Comparison of ENCODE assay signal across 9 mouse cellular contexts in the genomic region with DNA sequence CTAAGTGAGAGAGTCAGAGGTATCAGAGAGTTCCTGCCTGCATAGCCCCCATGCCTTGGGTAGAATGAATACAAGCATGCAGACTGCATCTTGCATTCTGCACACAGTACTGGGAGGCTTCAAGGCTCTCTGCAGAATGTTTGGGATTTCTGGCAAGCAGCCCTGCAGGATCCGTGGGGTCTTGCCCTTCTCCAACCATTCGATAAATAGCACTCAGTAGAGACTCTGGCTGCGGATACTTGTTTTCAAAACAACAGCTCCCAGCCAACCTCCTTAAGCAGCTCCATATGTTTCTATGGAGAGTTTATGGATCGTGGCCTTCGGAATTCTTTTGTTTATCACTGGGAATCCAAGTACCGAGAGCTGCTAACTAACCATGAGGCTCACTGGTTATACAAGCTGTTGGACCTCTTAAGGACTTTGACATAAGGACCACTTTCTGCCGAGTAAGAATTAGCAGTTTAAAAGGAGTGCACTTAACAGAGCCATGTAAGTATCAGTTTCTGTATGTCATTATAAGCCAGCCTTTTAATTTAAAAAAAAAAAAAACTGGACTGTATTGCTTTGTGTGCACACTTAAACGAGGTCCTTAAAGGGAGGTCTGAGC.
DNase-seq lines count a peak whose midpoint lies in the region; ATAC-seq and TF ChIP-seq lines count a peak whose summit lies in the region.
"Had no signal": no experiment of that assay in that cellular context is flagged by ENCODE, and none has a peak within 500 bp of the region (broad histone marks: within the 10 kb centered on the region; RNA-seq: fewer than 3 reads in every experiment).

No protein-coding gene starts in this region.

- peak overlapping the region; percentile 45 for H3K27ac ChIP-seq in lung, embryonic 15.5 days
- no peak overlapping the region for H3K27ac ChIP-seq in forebrain, embryonic 14.5 days (ENCODE audit: low read depth, low read length)
- H3K27ac ChIP-seq in kidney, postnatal 0 days = no peak overlapping the region
- H3K27ac ChIP-seq in heart, embryonic 10.5 days = no peak overlapping the region

- no peak overlapping the region for H3K9ac ChIP-seq in lung, embryonic 15.5 days
- no peak overlapping the region for H3K9ac ChIP-seq in forebrain, embryonic 14.5 days (ENCODE audit: low read length)
- H3K9ac ChIP-seq in kidney, postnatal 0 days (ENCODE audit: low read depth, low read length) = no peak overlapping the region

- H3K4me3 ChIP-seq in lung, embryonic 15.5 days = no peak overlapping the region
- H3K4me3 ChIP-seq in forebrain, embryonic 14.5 days (ENCODE audit: low read depth, low read length) = no peak overlapping the region
- H3K4me3 ChIP-seq in kidney, postnatal 0 days (replicated peaks; ENCODE audit: low read depth, low read length) = no peak overlapping the region
- no peak overlapping the region for H3K4me3 ChIP-seq in heart, embryonic 10.5 days

- TF ChIP-seq CTCF in kidney, postnatal 0 days (IDR thresholded peaks at IDR 0.05; ENCODE audit: low read depth) = no peak

- no peaks in the 10 kb centered on the region for H3K36me3 ChIP-seq in lung, embryonic 15.5 days
- no peaks in the 10 kb centered on the region for H3K36me3 ChIP-seq in forebrain, embryonic 14.5 days (ENCODE audit: control insufficient read depth, insufficient read depth, low read length)
- H3K36me3 ChIP-seq in kidney, postnatal 0 days (ENCODE audit: insufficient read depth, low read length) = no peaks in the 10 kb centered on the region
- no peaks in the 10 kb centered on the region for H3K36me3 ChIP-seq in heart, embryonic 10.5 days
- H3K36me3 ChIP-seq: G1E had no signal

- peaks cover 27% of the 10 kb centered on the region for H3K4me1 ChIP-seq in lung, embryonic 15.5 days
- no peaks in the 10 kb centered on the region for H3K4me1 ChIP-seq in forebrain, embryonic 14.5 days (ENCODE audit: control insufficient read depth, insufficient read depth, low read length)
- H3K4me1 ChIP-seq in kidney, postnatal 0 days (replicated peaks; ENCODE audit: insufficient read depth, low read length) = no peaks in the 10 kb centered on the region
- peaks cover 7% of the 10 kb centered on the region for H3K4me1 ChIP-seq in heart, embryonic 10.5 days

- peak; percentile 81 for ATAC-seq in lung, embryonic 15.5 days (ENCODE audit: borderline replicate concordance, extremely low read depth, low FRiP score, low TSS enrichment)
- ATAC-seq in forebrain, embryonic 14.5 days = peak; percentile 18; the same call in 1 of the 2 replicates
- ATAC-seq in kidney, postnatal 0 days (replicated peaks; ENCODE audit: low FRiP score, low read depth) = no peak; the same call in 1 of the 2 replicates

- H3K9me3 ChIP-seq in lung, embryonic 15.5 days = no peaks in the 10 kb centered on the region
- H3K9me3 ChIP-seq in forebrain, embryonic 14.5 days (replicated peaks; ENCODE audit: control insufficient read depth, low read length) = no peaks in the 10 kb centered on the region
- no peaks in the 10 kb centered on the region for H3K9me3 ChIP-seq in kidney, postnatal 0 days (replicated peaks; ENCODE audit: low read length)
- H3K9me3 ChIP-seq in heart, embryonic 10.5 days = no peaks in the 10 kb centered on the region
- H3K9me3 ChIP-seq: G1E had no signal

- DNase-seq in lung, postnatal 25 days (ENCODE audit: low spot score) = no peak
- DNase-seq in forebrain, embryonic 14.5 days (ENCODE audit: low spot score) = peak; percentile 30
- DNase-seq in kidney, postnatal 0 days (ENCODE audit: low spot score) = peak; percentile 88
- peak; percentile 45 for DNase-seq in ovary, postnatal 36 days (ENCODE audit: low spot score)
- DNase-seq in right cerebral cortex, postnatal 10 days (ENCODE audit: low spot score in 2 of 2) = no peak
- no peak for DNase-seq in heart, embryonic 10.5 days (ENCODE audit: low spot score)
- no peak for DNase-seq in retina, postnatal 1 day

- peaks cover 4% of the 10 kb centered on the region; the same call in 1 of the 2 replicates for H3K27me3 ChIP-seq in lung, embryonic 15.5 days
- H3K27me3 ChIP-seq in forebrain, embryonic 14.5 days (replicated peaks; ENCODE audit: control insufficient read depth, insufficient read depth, low read length) = no peaks in the 10 kb centered on the region
- no peaks in the 10 kb centered on the region for H3K27me3 ChIP-seq in kidney, postnatal 0 days (ENCODE audit: insufficient read depth, low read length)
- H3K27me3 ChIP-seq in heart, embryonic 10.5 days (ENCODE audit: insufficient read depth, poor library complexity, severe bottlenecking) = no peaks in the 10 kb centered on the region

- H3K4me2 ChIP-seq in lung, embryonic 15.5 days = no peak overlapping the region
- no peak overlapping the region for H3K4me2 ChIP-seq in forebrain, embryonic 14.5 days (ENCODE audit: low read length)
- H3K4me2 ChIP-seq in kidney, postnatal 0 days (ENCODE audit: low read length) = no peak overlapping the region

- 17% methylated on average over 8 of the region's 8 CpGs for WGBS in lung, embryonic 15.5 days
- WGBS in forebrain, embryonic 14.5 days = 55% methylated on average over 8 of the region's 8 CpGs
- 33% methylated on average over 8 of the region's 8 CpGs for WGBS in kidney, postnatal 0 days
- 64% methylated on average over 8 of the region's 8 CpGs for WGBS in heart, embryonic 10.5 days

Comparison
In these comparisons a context has a peak if more than half of its experiments do, and no peak if none do; other contexts are left out.
1. DNase-seq: peak in forebrain, embryonic 14.5 days (single experiment), kidney, postnatal 0 days (single experiment) and ovary, postnatal 36 days (single experiment); none in lung, postnatal 25 days (single experiment), right cerebral cortex, postnatal 10 days (0 of 2), heart, embryonic 10.5 days (single experiment) and retina, postnatal 1 day (single experiment).